Mouse (Mus musculus) telencephalon, adult 2 months (tissue): ENCODE measurements around the gene Nadsyn1.

ENCODE experiments used
- DNase-seq: peaks from one replicate; pipeline ENCODE4 v3.0.0-alpha.2; 2011; ENCODE audit warnings: low read depth, low spot score

Nadsyn1 gene

GRCm38 (mm10) chr7:143805199-143805624 is 17.4 kb downstream of the Nadsyn1 start:
- DNase-seq: no peak

GRCm38 (mm10) chr7:143801195-143802065 is 21.2 kb downstream of the Nadsyn1 start:
- no peak for DNase-seq

DNA sequence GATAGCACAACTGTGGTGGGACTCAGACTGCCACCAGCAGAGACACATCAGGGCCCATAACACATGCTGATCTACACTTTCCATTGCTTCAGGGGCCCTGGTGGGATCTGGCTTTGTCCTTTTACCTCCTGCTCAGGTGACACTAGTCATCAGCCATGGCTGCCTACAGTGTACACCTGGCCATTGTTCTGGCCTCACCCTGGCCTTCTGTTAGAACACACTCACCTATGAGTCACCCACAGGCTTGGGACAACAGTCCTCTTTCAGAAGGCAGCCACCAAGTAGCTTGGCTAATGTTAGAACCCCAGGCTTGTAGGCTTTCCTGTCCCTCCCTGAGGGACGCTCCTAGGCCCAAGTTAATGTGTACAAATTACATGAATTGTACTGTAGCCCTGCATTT is 21.9 kb downstream of the Nadsyn1 start:
- DNase-seq: no peak

DNA sequence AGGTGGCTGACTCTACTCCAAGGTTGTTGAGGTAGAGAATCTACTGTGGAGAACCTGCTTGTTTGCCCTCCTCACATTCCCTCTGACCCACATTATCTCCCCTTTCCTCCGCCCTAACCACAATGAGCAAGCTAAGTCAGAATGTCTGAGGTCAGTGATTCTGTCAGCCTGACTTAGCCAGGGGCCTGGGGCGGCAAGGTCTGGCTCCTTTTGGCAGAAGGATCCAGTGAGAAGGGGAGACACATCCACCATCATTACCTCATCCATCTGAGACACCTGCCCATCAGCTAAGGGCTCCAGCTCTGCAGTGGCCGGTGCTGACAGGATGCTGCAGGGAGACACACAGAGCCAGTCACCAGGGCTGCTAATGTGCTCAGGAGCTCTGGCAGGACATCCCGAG is 23.9 kb downstream of the Nadsyn1 start:
- DNase-seq: no peak

GRCm38 (mm10) chr7:143793121-143793520 is 29.5 kb downstream of the Nadsyn1 start:
- DNase-seq: no peak

- DNase-seq: no peak
Observed at GRCm38 (mm10) chr7:143792336-143792985, 30.2 kb downstream of the Nadsyn1 start.

- peak; percentile 43 for DNase-seq
Observed at GRCm38 (mm10) chr7:143783996-143784829, 38.4 kb downstream of the Nadsyn1 start, which contains the start of gene Mrgpre. Mrgpre (minus strand) TSS chr7:143784500.

- DNase-seq: no peak
Observed at GRCm38 (mm10) chr7:143783378-143783995, 39.2 kb downstream of the Nadsyn1 start.

DNA sequence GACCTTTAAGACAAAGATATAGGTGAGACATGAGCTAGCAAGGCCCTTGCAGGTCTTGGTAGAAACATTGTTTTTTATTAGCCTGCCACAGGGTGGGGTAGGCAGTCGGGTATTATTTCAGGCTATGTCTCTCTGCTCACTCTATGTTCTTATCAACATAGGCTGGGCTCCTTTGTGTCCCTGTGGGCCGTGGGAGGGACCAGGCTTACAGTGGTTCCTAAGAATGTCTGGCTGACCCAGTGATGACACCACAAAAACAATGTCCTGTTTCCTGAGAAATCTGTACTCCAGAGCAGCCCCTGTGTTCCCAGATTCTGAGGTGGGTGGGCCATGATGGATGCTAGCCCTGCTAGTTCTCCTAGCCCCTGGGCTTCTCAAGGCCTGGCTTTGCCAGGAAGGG is 45.3 kb downstream of the Nadsyn1 start:
- no peak for DNase-seq

GRCm38 (mm10) chr7:143776137-143776536 is 46.5 kb downstream of the Nadsyn1 start:
- DNase-seq: no peak

DNA sequence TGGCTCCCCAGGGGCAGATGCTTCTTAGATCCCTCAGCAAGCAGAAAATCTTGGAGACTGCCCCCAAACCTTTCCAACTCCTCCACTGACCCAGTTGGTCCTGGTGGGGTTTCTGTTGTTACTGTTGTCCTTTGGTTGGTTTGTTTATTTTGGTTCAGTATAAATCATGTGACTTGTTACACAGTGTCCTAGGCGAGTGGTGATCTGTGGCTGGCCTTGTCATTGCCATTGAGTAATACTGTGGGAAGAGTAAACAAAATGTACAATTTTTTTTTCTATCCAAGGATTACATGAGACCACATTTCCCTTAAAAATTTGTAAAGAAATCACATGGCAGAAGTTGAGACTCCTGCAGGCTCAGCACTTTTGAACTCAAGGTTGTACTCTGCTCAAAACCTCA is 53.2 kb downstream of the Nadsyn1 start:
- no peak for DNase-seq

DNA sequence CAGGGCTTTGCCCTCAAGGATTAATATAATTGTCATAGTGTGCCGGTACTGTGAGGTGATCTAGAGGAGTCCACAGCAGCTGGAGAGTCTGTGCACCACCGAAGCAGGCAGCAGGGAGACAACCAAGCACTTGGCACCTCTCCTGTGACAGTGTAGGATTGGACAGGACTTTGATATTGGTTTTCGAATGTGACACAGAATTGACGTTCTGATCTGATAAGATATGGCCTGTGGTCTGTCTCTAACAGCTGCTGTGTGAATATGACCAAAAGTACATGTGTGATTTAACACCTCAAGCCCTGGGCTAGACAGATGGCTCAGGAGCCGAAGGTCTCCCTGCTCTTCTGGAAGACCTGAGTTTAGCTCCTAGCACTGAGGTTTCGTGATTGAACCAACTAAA is 54.4 kb downstream of the Nadsyn1 start:
- DNase-seq: no peak

DNA sequence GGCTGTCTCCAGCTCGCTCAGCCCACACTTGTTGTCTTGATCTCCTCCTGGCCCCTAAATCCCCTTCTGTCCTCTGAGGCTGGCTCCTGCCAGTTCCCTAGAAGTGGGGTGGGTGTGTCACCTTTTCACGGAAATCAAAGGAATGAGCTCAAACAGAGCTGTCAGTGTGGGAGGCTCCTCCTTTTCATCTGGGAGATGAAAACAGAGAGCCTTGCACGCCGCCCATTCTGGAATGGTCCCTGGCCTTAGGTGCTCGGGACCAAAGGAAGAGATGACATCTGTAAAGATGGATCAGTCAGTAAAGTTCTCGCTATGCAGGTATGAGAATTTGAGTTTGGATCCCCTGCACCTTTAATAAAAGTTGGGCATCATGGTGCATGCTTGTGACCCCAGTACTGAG is 55.8 kb downstream of the Nadsyn1 start, which contains the start of gene Mrgprg:
Gene Mrgprg, minus strand, starts transcription at position 101 of the 400 bp plus-strand sequence.
- DNase-seq: no peak

GRCm38 (mm10) chr7:143764876-143765530 is 57.6 kb downstream of the Nadsyn1 start:
- no peak for DNase-seq

GRCm38 (mm10) chr7:143763794-143764193 is 58.9 kb downstream of the Nadsyn1 start:
- DNase-seq: no peak

DNA sequence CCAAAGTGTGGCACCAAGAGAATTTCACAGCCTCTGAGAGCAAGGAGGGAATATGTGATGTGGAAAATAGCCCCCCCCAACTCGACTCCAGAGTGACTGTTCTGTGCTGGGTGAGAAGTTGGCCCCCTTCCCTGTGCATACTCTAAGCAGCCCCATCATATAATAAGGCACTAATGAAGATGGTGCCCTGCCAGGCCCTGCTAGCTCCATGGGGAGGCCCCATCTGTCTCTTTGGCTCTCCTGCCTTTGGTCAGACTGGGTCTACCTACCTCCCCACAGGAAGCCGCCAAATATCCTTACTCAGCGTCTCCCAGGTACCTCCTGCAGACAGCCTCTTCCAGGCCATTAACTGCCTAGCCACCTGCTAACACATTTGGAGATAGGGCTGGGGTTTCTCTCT is 63.7 kb downstream of the Nadsyn1 start:
- no peak for DNase-seq

DNA sequence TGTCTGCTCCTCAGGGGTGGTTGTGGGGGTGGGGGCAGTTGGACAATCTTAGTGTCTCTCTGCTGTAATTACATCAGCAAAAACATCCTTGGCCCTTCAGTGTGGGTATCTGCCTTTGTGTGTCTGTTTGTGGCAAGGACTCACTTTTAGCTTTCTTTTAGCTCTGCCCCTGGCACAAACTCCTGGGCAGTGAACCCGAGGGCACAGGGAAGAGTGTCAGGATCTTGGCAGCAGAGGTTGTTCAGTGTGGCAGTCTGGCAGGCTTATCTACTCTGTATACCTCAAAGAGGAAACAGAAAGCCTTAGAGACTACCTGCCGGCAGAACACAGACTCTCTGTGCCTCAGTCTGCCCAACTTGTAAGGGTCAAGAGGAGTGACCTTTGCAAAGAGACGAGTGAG is 65.0 kb downstream of the Nadsyn1 start:
- DNase-seq: no peak

DNA sequence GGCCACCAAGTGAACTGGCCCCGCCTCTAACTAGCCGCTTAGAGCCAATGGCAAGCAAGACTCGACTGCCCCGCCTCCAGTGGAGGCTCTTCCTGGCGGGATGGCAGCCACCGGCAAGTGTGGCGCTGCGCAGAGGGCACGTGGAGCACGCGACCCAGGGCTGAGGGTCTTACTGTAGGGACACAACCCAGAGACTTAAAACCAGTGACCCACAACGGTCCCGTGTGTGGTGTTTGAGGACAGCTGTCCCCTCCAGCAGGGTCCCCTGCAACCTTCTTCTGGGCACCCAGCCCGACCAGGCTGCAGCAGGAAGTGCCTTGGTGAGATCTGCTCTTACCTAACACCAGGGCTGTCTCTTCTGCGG is 65.6 kb downstream of the Nadsyn1 start:
- DNase-seq: peak; percentile 51

DNA sequence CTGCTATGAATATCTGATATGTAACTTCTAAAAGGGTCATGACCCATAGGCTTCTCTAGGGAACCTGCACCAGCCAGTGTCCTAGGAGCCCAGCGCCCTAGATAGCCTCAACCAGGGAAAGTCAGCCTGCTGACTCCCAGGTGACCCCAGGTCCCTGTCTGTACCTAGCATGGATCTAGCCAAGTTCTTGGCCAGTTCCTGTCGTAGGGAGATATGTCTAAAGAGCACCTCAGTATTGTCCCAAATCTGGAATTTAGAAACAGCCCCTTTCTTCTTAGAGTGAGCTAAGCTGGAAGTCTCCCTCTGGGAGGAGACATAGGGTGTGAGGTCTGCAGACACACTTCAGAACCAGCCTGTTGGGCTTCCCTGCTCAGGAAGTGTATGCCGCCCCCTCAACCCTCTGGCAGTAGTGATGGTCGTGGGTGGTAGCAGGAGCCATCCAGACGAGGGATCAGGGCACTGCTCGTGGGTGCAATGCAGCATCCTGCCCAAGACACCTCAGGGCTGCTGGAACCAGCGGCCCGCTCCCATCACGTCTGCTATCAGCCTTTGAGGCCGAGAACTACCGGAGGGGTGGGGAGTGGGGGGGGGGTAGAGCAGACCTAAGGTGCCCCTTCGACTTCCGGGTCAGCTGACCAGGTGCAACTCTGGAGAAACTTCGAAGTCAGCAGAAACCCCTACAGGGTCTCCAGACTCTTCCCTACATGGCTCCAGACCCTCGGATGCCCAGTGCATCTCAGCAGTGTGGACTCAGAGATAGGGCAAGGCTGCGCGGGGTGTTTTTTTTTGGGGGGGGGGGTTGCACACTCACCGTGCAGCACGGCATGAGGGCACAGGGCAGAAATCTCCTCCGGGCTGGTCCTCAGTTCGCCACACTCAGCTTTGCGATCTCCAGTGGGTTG is 66.3 kb downstream of the Nadsyn1 start, which contains the start of gene Osbpl5:
Gene Osbpl5, minus strand, starts transcription at position 861 of the 902 bp plus-strand sequence.
- DNase-seq: peak; percentile 33
